Mouse (Mus musculus) heart, embryonic 16.5 days (tissue): ENCODE results near the gene Oxsr1. TPM values are rescaled to one million over a fixed set of nuclear protein-coding genes. Genes with fewer than 3 reads are reported as not detected.
"Not testable (repeated sequence)": the region's sequence is repeated elsewhere in the genome, so short reads cannot be mapped to it uniquely, and the experiment has no call there.

Experiments used
- ATAC-seq: fragments of 200-750 bp; cut with Nextera tagmentation; replicated peaks from 2 replicates; pipeline ENCODE4 v1.8.0; 2017; ENCODE audit warnings: moderate number of reproducible peaks; ENCODE audit not compliant: insufficient read depth, low FRiP score; ENCODE audit errors: extremely low read depth
- H3K27ac ChIP-seq: fragments of 300-500 bp; sonication (generic); 2 replicates; pipeline ENCODE4 v1.5.1; 2014; ENCODE audit warnings: mild to moderate bottlenecking, low read length, control low read depth, moderate library complexity
- H3K27me3 ChIP-seq: fragments of 300-500 bp; sonication (generic); 2 replicates; pipeline ENCODE4 v1.6.1; 2014; ENCODE audit warnings: low read length, mixed read lengths; ENCODE audit not compliant: control insufficient read depth, insufficient read depth
- H3K36me3 ChIP-seq: fragments of 300-500 bp; sonication (generic); 2 replicates; pipeline ENCODE4 v1.6.1; 2014; ENCODE audit not compliant: control insufficient read depth, insufficient read depth
- H3K4me1 ChIP-seq: fragments of 300-500 bp; sonication (generic); 2 replicates; pipeline ENCODE4 v1.6.1; 2014; ENCODE audit warnings: low read length, mixed read lengths; ENCODE audit not compliant: control insufficient read depth, insufficient read depth
- H3K4me2 ChIP-seq: fragments of 300-500 bp; sonication (generic); 2 replicates; pipeline ENCODE4 v1.6.1; 2014; ENCODE audit warnings: low read depth, mild to moderate bottlenecking, control low read depth, low read length
- H3K4me3 ChIP-seq: fragments of 300-500 bp; sonication (generic); 2 replicates; pipeline ENCODE4 v1.5.1; 2014; ENCODE audit warnings: mild to moderate bottlenecking, control low read depth, low read length
- H3K9ac ChIP-seq: fragments of 300-500 bp; sonication (generic); 2 replicates; pipeline ENCODE4 v1.6.1; 2014; ENCODE audit warnings: low read length, control low read depth
- H3K9me3 ChIP-seq: fragments of 300-500 bp; sonication (generic); replicated peaks from 2 replicates; pipeline ENCODE4 v1.6.1; 2016; ENCODE audit warnings: low read length; ENCODE audit not compliant: control insufficient read depth
- WGBS: fragments of 180-500 bp; shearing (Covaris S2); extraction: QIAGEN DNeasy Blood & Tissue Kit; methylation state at CpG from one replicate; pipeline ENCODE4 v1.1.7; 2014; 5-methylcytosine and 5-hydroxymethylcytosine counted together
- polyA plus RNA-seq: library from polyadenylated mRNA; unstranded; fragments of >200 nt; fragmentation: Nextera tagmentation; extraction: Ambion mirVana; gene quantifications from 2 replicates; pipeline ENCODE4 v1.2.1, GENCODE M21; 2015

The Oxsr1 gene
- polyA plus RNA-seq, 1 experiment from 2014 or later, result 8.3 TPM

- Histone ChIP-seq H3K27me3 (no peaks in the 10 kb centered on the region), H3K27ac (no peak overlapping the region), H3K4me2 (no peak overlapping the region), H3K9me3 (no peaks in the 10 kb centered on the region), H3K4me3 (no peak overlapping the region), H3K4me1 (no peaks in the 10 kb centered on the region), H3K9ac (no peak overlapping the region), H3K36me3 (peaks cover 22% of the 10 kb centered on the region)
- no peak for ATAC-seq
- WGBS, result 73% methylated on average over 6 of the region's 6 CpGs
These were observed 54.1 kb downstream of the Oxsr1 start for GRCm38 (mm10) chr9:119268120-119268519.

- H3K9ac ChIP-seq, H3K4me3 ChIP-seq, H3K9me3 ChIP-seq, H3K4me1 ChIP-seq, ATAC-seq, H3K27ac ChIP-seq, H3K4me2 ChIP-seq, H3K27me3 ChIP-seq: not testable (repeated sequence)
- peaks cover 27% of the 10 kb centered on the region for H3K36me3 ChIP-seq
- 89% methylated on average over 5 of the region's 5 CpGs for WGBS
These were observed 56.2 kb downstream of the Oxsr1 start for GRCm38 (mm10) chr9:119266121-119266395.

- H3K4me2 ChIP-seq, H3K9ac ChIP-seq, H3K27ac ChIP-seq, ATAC-seq, H3K4me3 ChIP-seq, H3K27me3 ChIP-seq, H3K9me3 ChIP-seq, H3K4me1 ChIP-seq: not testable (repeated sequence)
- peaks cover 27% of the 10 kb centered on the region for H3K36me3 ChIP-seq
- WGBS, result 77% methylated on average over 1 of the region's 1 CpGs
These were observed 56.7 kb downstream of the Oxsr1 start for GRCm38 (mm10) chr9:119265373-119266120.

- peaks cover 23% of the 10 kb centered on the region for H3K36me3 ChIP-seq
- H3K9me3 ChIP-seq, result no peaks in the 10 kb centered on the region
- no peaks in the 10 kb centered on the region for H3K4me1 ChIP-seq
- 87% methylated on average over 4 of the region's 4 CpGs for WGBS
- H3K9ac ChIP-seq, result no peak overlapping the region
- no peaks in the 10 kb centered on the region for H3K27me3 ChIP-seq
- H3K27ac ChIP-seq, result no peak overlapping the region
- no peak for ATAC-seq
- no peak overlapping the region for H3K4me2 ChIP-seq
- no peak overlapping the region for H3K4me3 ChIP-seq
These were observed 59.2 kb downstream of the Oxsr1 start for GRCm38 (mm10) chr9:119263067-119263466.

- H3K4me3 ChIP-seq, result no peak overlapping the region
- WGBS, result 98% methylated on average over 2 of the region's 2 CpGs
- no peaks in the 10 kb centered on the region for H3K9me3 ChIP-seq
- no peak overlapping the region for H3K4me2 ChIP-seq
- H3K4me1 ChIP-seq, result no peaks in the 10 kb centered on the region
- no peak overlapping the region for H3K9ac ChIP-seq
- H3K27me3 ChIP-seq, result no peaks in the 10 kb centered on the region
- no peak for ATAC-seq
- peaks cover 20% of the 10 kb centered on the region; the same call in 1 of the 2 replicates for H3K36me3 ChIP-seq
- no peak overlapping the region for H3K27ac ChIP-seq
These were observed 61.4 kb downstream of the Oxsr1 start for GRCm38 (mm10) chr9:119260825-119261224.

- ATAC-seq, result no peak
- 93% methylated on average over 2 of the region's 2 CpGs for WGBS
- no peaks in the 10 kb centered on the region for H3K4me1 ChIP-seq
- no peak overlapping the region for H3K27ac ChIP-seq
- no peak overlapping the region for H3K4me3 ChIP-seq
- no peaks in the 10 kb centered on the region for H3K9me3 ChIP-seq
- H3K27me3 ChIP-seq, result no peaks in the 10 kb centered on the region
- no peak overlapping the region for H3K4me2 ChIP-seq
- peaks cover 20% of the 10 kb centered on the region for H3K36me3 ChIP-seq
- no peak overlapping the region for H3K9ac ChIP-seq
These were observed 63.4 kb downstream of the Oxsr1 start for GRCm38 (mm10) chr9:119258785-119259184.

- 72% methylated on average over 5 of the region's 5 CpGs for WGBS
- no peaks in the 10 kb centered on the region for H3K9me3 ChIP-seq
These were observed 64.1 kb downstream of the Oxsr1 start for GRCm38 (mm10) chr9:119258128-119258527.

GRCm38 (mm10) chr9:119256161-119256560, 66.1 kb downstream of the Oxsr1 start:
- H3K9ac ChIP-seq, result no peak overlapping the region
- no peaks in the 10 kb centered on the region for H3K27me3 ChIP-seq
- no peak overlapping the region for H3K4me3 ChIP-seq
- H3K4me2 ChIP-seq, result no peak overlapping the region
- WGBS, result 97% methylated on average over 12 of the region's 12 CpGs
- no peak overlapping the region for H3K27ac ChIP-seq
- no peak for ATAC-seq
- no peaks in the 10 kb centered on the region for H3K9me3 ChIP-seq
- H3K4me1 ChIP-seq, result no peaks in the 10 kb centered on the region
- H3K36me3 ChIP-seq, result peaks cover 18% of the 10 kb centered on the region

More at GRCm38 (mm10) chr9:119258128-119258527, 64.1 kb downstream of the Oxsr1 start:
- Histone ChIP-seq H3K4me1 (no peaks in the 10 kb centered on the region), H3K36me3 (peaks cover 18% of the 10 kb centered on the region), H3K4me2 (no peak overlapping the region), H3K27me3 (no peaks in the 10 kb centered on the region), H3K4me3 (no peak overlapping the region), H3K27ac (no peak overlapping the region), H3K9ac (no peak overlapping the region)
- no peak for ATAC-seq

GRCm38 (mm10) chr9:119255096-119255495, 67.1 kb downstream of the Oxsr1 start:
- H3K4me2 ChIP-seq, result no peak overlapping the region
- no peaks in the 10 kb centered on the region for H3K4me1 ChIP-seq
- no peaks in the 10 kb centered on the region for H3K9me3 ChIP-seq
- no peak for ATAC-seq
- H3K4me3 ChIP-seq, result no peak overlapping the region
- H3K27ac ChIP-seq, result no peak overlapping the region
- no peak overlapping the region for H3K9ac ChIP-seq
- peaks cover 24% of the 10 kb centered on the region for H3K36me3 ChIP-seq
- 92% methylated on average over 1 of the region's 1 CpGs for WGBS
- no peaks in the 10 kb centered on the region for H3K27me3 ChIP-seq
